ENCODE assay signal across 18 mouse cellular contexts in genomic region chr9:97648409-97648808, GRCm38 (mm10).
DNase-seq lines count a peak whose midpoint lies in the region; ATAC-seq and TF ChIP-seq lines count a peak whose summit lies in the region.
"Had no signal": no experiment of that assay in that cellular context is flagged by ENCODE, and none has a peak within 500 bp of the region (broad histone marks: within the 10 kb centered on the region; RNA-seq: fewer than 3 reads in every experiment).

No protein-coding gene starts in this region.

- H3K4me1 ChIP-seq in forebrain, embryonic 13.5 days = peaks cover 8% of the 10 kb centered on the region; the same call in 1 of the 2 replicates
- H3K4me1 ChIP-seq in forebrain, embryonic 10.5 days = 0 out of 2 replicates have a peak, but pooled peaks cover 3% of the 10 kb centered on the region
- no peaks in the 10 kb centered on the region for H3K4me1 ChIP-seq in forebrain, embryonic 14.5 days (ENCODE audit: control insufficient read depth, insufficient read depth, low read length)
- H3K4me1 ChIP-seq: liver, embryonic 13.5 days; midbrain, embryonic 12.5 days; neural tube, embryonic 13.5 days had no signal

- H3K9me3 ChIP-seq in forebrain, embryonic 13.5 days (replicated peaks) = no peaks in the 10 kb centered on the region
- H3K9me3 ChIP-seq in forebrain, embryonic 10.5 days = no peaks in the 10 kb centered on the region
- H3K9me3 ChIP-seq in forebrain, embryonic 14.5 days (replicated peaks; ENCODE audit: control insufficient read depth, low read length) = no peaks in the 10 kb centered on the region
- H3K9me3 ChIP-seq: liver, embryonic 13.5 days; midbrain, embryonic 12.5 days; neural tube, embryonic 13.5 days had no signal

- no peak overlapping the region for H3K4me2 ChIP-seq in forebrain, embryonic 13.5 days
- H3K4me2 ChIP-seq in forebrain, embryonic 14.5 days (ENCODE audit: low read length) = no peak overlapping the region
- H3K4me2 ChIP-seq: liver, embryonic 13.5 days; midbrain, embryonic 12.5 days; neural tube, embryonic 13.5 days had no signal

- H3K27me3 ChIP-seq in forebrain, embryonic 13.5 days = no peaks in the 10 kb centered on the region
- no peaks in the 10 kb centered on the region for H3K27me3 ChIP-seq in forebrain, embryonic 10.5 days (ENCODE audit: poor library complexity, severe bottlenecking)
- H3K27me3 ChIP-seq in forebrain, embryonic 14.5 days (replicated peaks; ENCODE audit: control insufficient read depth, insufficient read depth, low read length) = no peaks in the 10 kb centered on the region
- H3K27me3 ChIP-seq: liver, embryonic 13.5 days; midbrain, embryonic 12.5 days; neural tube, embryonic 13.5 days had no signal

- no peak overlapping the region for H3K27ac ChIP-seq in forebrain, embryonic 13.5 days
- no peak overlapping the region for H3K27ac ChIP-seq in forebrain, embryonic 10.5 days
- H3K27ac ChIP-seq in layer of hippocampus, adult 2 months = peak overlapping the region; percentile 79
- H3K27ac ChIP-seq in forebrain, embryonic 14.5 days (ENCODE audit: low read depth, low read length) = no peak overlapping the region
- H3K27ac ChIP-seq: liver, embryonic 13.5 days; midbrain, embryonic 12.5 days; neural tube, embryonic 13.5 days had no signal

- DNase-seq in forebrain, embryonic 10.5 days (ENCODE audit: extremely low spot score, low spot score) = no peak
- peak in 1 of 2 experiments; percentile 58 for DNase-seq in layer of hippocampus, adult 2 months (ENCODE audit: low spot score in 2 of 2)
- no peak for DNase-seq in layer of hippocampus, adult 9-10 months (ENCODE audit: low spot score)
- DNase-seq in forebrain, embryonic 14.5 days (ENCODE audit: low spot score) = peak; percentile 34
- peak; percentile 23 to 40 for DNase-seq in layer of hippocampus, postnatal 14 days (ENCODE audit: low spot score in 2 of 2)
- no peak for DNase-seq in spleen, adult 12 weeks (ENCODE audit: low spot score)
- DNase-seq: adrenal gland, postnatal 14 days; cerebellum, adult 9-10 months; gastrocnemius, postnatal 25 days; kidney, postnatal 36 days; liver, embryonic 13.5 days; lung, adult 2 months had no signal

- H3K9ac ChIP-seq in forebrain, embryonic 13.5 days = no peak overlapping the region
- no peak overlapping the region for H3K9ac ChIP-seq in forebrain, embryonic 14.5 days (ENCODE audit: low read length)
- H3K9ac ChIP-seq: liver, embryonic 13.5 days; midbrain, embryonic 12.5 days; neural tube, embryonic 13.5 days had no signal

- TF ChIP-seq CTCF in layer of hippocampus, adult 2 months (conservative IDR thresholded peaks at IDR 0.05) = no peak; the same call in 1 of the 2 replicates

- no peaks in the 10 kb centered on the region for H3K36me3 ChIP-seq in forebrain, embryonic 13.5 days (ENCODE audit: poor library complexity, severe bottlenecking)
- H3K36me3 ChIP-seq in forebrain, embryonic 10.5 days (replicated peaks) = no peaks in the 10 kb centered on the region
- no peaks in the 10 kb centered on the region for H3K36me3 ChIP-seq in forebrain, embryonic 14.5 days (ENCODE audit: control insufficient read depth, insufficient read depth, low read length)
- H3K36me3 ChIP-seq: liver, embryonic 13.5 days; midbrain, embryonic 12.5 days; neural tube, embryonic 13.5 days had no signal

- ATAC-seq in forebrain, embryonic 13.5 days = 0 out of 2 replicates have a peak, but pooled peaks have one; percentile 19
- ATAC-seq in forebrain, embryonic 14.5 days = no peak
- ATAC-seq: CD4-positive, CD25-positive, alpha-beta regulatory T cell, adult 4 months; intestine, postnatal 0 days had no signal

- 54% methylated on average over 3 of the region's 3 CpGs for WGBS in forebrain, embryonic 13.5 days
- 78% methylated on average over 3 of the region's 3 CpGs for WGBS in forebrain, embryonic 10.5 days
- WGBS in forebrain, embryonic 14.5 days = 53% methylated on average over 3 of the region's 3 CpGs

- no peak overlapping the region for H3K4me3 ChIP-seq in forebrain, embryonic 13.5 days
- H3K4me3 ChIP-seq in forebrain, embryonic 10.5 days = no peak overlapping the region
- H3K4me3 ChIP-seq in layer of hippocampus, adult 2 months = no peak overlapping the region
- H3K4me3 ChIP-seq in forebrain, embryonic 14.5 days (ENCODE audit: low read depth, low read length) = no peak overlapping the region
- H3K4me3 ChIP-seq: liver, embryonic 13.5 days; midbrain, embryonic 12.5 days; myocyte; neural tube, embryonic 13.5 days had no signal

Comparison
In these comparisons a context has a peak if more than half of its experiments do, and no peak if none do; other contexts are left out.
1. DNase-seq: peak in forebrain, embryonic 14.5 days (single experiment) and layer of hippocampus, postnatal 14 days (2 of 2); none in forebrain, embryonic 10.5 days (single experiment), layer of hippocampus, adult 9-10 months (single experiment) and spleen, adult 12 weeks (single experiment).